8 mouse cellular contexts compared by ENCODE assay signal in genomic region chr17:64492614-64493269, GRCm38 (mm10).
DNase-seq lines count a peak whose midpoint lies in the region; ATAC-seq and TF ChIP-seq lines count a peak whose summit lies in the region.

No protein-coding gene starts in this region.

- H3K27me3 ChIP-seq in neural tube, embryonic 12.5 days (replicated peaks): no peaks in the 10 kb centered on the region

- H3K4me1 ChIP-seq in neural tube, embryonic 12.5 days: no peaks in the 10 kb centered on the region

- ATAC-seq in neural tube, embryonic 12.5 days (ENCODE audit: low FRiP score, low read depth): peak; percentile 44; the same call in 1 of the 2 replicates

- intact Hi-C loops in gastrocnemius, adult 2 months (cut with DNase I): loop anchor here (10.0 kb wide), 1 partner anchor 382 kb away; no protein-coding TSS in a partner anchor

- H3K27ac ChIP-seq in gastrocnemius, adult 2 months: no peak overlapping the region
- no peak overlapping the region for H3K27ac ChIP-seq in neural tube, embryonic 12.5 days

- no peak overlapping the region for H3K4me2 ChIP-seq in neural tube, embryonic 12.5 days (replicated peaks)

- 53% methylated on average over 7 of the region's 9 CpGs for WGBS in neural tube, embryonic 12.5 days

- H3K9me3 ChIP-seq in neural tube, embryonic 12.5 days: no peaks in the 10 kb centered on the region

- TF ChIP-seq CTCF in gastrocnemius, adult 2 months (IDR thresholded peaks at IDR 0.05): peak; percentile 37

- no peak overlapping the region for H3K4me3 ChIP-seq in gastrocnemius, adult 2 months
- no peak overlapping the region for H3K4me3 ChIP-seq in neural tube, embryonic 12.5 days

- peak; percentile 31 for DNase-seq in gastrocnemius, adult 2 months
- DNase-seq in gastrocnemius, postnatal 4 days (ENCODE audit: low spot score in 2 of 2): no peak
- DNase-seq in neural tube, embryonic 10.5 days (ENCODE audit: extremely low spot score, low spot score): no peak
- DNase-seq in embryo, embryonic 11.5 days (ENCODE audit: low read depth, low spot score): peak; percentile 13
- DNase-seq in lung, postnatal 25 days (ENCODE audit: low spot score): peak; percentile 35
- no peak for DNase-seq in MN1 (ENCODE audit: low spot score)
- no peak for DNase-seq in right cerebral cortex, postnatal 36 days (ENCODE audit: low spot score in 2 of 2)

- no peaks in the 10 kb centered on the region for H3K36me3 ChIP-seq in neural tube, embryonic 12.5 days

- H3K9ac ChIP-seq in neural tube, embryonic 12.5 days: no peak overlapping the region

Comparison
In these comparisons a context has a peak if more than half of its experiments do, and no peak if none do; other contexts are left out.
1. DNase-seq: peak in gastrocnemius, adult 2 months (single experiment), embryo, embryonic 11.5 days (single experiment) and lung, postnatal 25 days (single experiment); none in gastrocnemius, postnatal 4 days (0 of 2), neural tube, embryonic 10.5 days (single experiment), MN1 (single experiment) and right cerebral cortex, postnatal 36 days (0 of 2).